Mouse (Mus musculus) granulocyte monocyte progenitor cell, adult 5-6 weeks (primary cell): ENCODE measurements around the gene Hipk2. TPM values are rescaled to one million over a fixed set of nuclear protein-coding genes. Genes with fewer than 3 reads are reported as not detected.

Experiments
- ATAC-seq: replicated peaks from 2 replicates; pipeline ENCODE4 v1.8.0; 2016; ENCODE audit warnings: mild to moderate bottlenecking, moderate TSS enrichment, inconsistent platforms; ENCODE audit not compliant: poor library complexity, severe bottlenecking
- total RNA-seq, 2 experiments: library from RNA; stranded (forward) in 1 of 2; stranded (reverse) in 1 of 2; fragments of 200-712, 200-1000 nt in 1 of 2; fragments of >200 nt in 1 of 2; fragmentation: Nextera tagmentation in 1 of 2; gene quantifications; 2 replicates each; pipeline ENCODE4 v1.2.3; 2014 to 2017

Gene Hipk2
- total RNA-seq (2014; fragmentation: Nextera tagmentation) (51.0 and 55.5 TPM in 2 replicates), total RNA-seq (2017) (12.8 and 17.0 TPM in 2 replicates)

- ATAC-seq: peak; percentile 83
Measured at GRCm38 (mm10) chr6:38876071-38876911, at the start of gene Hipk2. Gene Hipk2, minus strand, starts transcription at chr6:38876165.

GRCm38 (mm10) chr6:38925719-38926118, 49.8 kb upstream of the Hipk2 start:
- no peak for ATAC-seq

DNA sequence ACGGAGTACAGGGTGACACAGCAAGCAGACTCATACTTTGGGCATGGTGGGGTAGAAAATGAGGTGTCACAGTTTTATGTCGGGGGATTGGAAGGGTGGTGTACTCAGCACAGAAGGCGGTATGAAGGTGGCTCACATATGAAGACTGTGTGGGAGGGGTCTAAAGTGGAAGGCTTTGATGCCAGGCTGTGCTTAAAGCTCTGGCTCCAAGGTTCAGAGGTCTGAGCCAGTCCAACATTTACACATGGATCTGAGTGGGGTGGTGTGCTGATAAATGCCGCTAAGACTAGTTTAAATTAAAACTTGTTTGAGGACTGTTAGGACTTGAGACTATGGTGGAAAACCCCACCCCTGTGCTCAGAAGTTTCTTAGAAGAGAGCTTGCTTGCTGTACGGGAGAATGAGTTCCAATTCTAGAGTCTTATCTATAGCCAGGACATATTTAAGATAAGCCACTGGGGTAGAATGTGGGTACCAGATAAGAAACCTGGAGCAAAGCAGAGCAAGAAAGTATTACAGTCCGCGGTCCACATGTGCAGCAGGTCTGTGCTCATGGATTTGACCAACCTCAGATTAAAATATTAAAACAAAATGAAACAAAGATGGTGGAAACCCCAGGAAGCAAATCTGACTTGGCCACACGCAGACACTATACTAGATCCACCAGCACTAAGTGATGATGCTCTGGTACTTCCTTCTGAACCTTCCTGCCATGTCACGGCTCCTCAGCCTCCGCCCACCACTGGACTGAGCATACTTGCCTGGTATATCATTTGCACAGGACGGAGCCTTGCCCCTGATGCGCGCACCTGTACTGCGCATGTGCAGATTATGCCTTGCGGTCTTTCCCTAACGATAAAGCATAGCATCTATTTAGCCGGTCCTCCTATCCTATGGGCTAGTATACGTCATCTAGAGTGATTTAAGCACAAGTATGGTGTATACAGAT, 48.2 kb upstream of the Hipk2 start:
- ATAC-seq: no peak

- no peak for ATAC-seq
Measured at GRCm38 (mm10) chr6:38923450-38923849, 47.5 kb upstream of the Hipk2 start.

- no peak for ATAC-seq
Measured at GRCm38 (mm10) chr6:38922517-38922916, 46.6 kb upstream of the Hipk2 start.

DNA sequence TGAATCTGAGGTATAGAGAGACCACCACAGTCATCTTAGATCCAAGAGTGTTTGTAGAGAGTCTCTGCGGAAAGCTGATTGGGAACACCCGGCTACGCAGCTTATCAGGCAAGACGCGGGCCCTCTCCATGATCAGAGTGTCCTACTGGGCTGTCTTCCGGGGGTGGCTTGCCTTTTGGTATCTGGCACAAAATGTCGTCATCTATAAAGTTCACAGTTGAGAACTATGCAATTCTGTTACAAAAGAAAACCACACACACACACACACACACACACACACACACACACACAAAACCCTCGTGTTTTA, 45.8 kb upstream of the Hipk2 start:
- no peak for ATAC-seq

- no peak for ATAC-seq
Measured at GRCm38 (mm10) chr6:38921095-38921809, 45.3 kb upstream of the Hipk2 start.

DNA sequence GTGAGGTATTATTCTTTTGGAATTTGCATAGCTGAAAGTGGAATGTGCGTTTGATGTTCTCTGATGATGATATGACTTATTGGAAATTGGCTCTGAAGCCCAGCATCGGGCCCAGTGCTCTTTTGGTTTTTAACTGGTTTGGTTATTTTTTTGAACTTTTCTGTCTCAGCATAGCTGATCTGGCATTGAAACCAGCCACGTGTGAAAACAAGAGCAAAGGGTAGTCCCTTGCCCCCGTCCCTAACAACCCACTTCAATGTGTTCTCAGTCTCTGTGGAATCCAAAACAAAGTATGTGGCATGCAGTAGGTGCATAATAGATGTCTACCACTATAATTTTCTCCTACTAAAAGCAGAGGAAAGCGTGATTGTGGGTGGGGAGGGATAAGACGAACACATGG, 44.2 kb upstream of the Hipk2 start:
- ATAC-seq: no peak

GRCm38 (mm10) chr6:38919135-38919740, 43.3 kb upstream of the Hipk2 start:
- peak; percentile 62 for ATAC-seq

DNA sequence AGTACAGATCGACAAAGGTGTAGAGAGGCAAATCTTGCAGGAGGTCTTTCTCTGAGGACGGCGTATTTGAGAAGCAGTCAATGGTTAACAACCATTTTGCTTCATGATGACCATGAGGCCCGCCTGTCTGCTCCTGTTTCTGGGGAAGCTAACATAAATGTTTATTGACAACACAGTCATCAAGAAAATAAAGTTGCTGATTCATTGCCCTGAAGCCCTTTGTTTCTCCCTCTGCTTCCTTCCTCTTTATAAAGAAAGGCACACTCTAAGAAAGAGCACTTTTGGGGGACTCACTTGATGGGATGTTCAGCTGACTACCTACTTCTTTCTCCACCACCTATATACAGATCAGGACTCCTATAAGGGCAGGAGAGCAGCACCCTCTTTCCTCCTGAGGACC, 42.8 kb upstream of the Hipk2 start:
- peak; percentile 69 for ATAC-seq

- no peak for ATAC-seq
Measured at GRCm38 (mm10) chr6:38917415-38917814, 41.5 kb upstream of the Hipk2 start.

- no peak for ATAC-seq
Measured at GRCm38 (mm10) chr6:38916571-38916970, 40.6 kb upstream of the Hipk2 start.

DNA sequence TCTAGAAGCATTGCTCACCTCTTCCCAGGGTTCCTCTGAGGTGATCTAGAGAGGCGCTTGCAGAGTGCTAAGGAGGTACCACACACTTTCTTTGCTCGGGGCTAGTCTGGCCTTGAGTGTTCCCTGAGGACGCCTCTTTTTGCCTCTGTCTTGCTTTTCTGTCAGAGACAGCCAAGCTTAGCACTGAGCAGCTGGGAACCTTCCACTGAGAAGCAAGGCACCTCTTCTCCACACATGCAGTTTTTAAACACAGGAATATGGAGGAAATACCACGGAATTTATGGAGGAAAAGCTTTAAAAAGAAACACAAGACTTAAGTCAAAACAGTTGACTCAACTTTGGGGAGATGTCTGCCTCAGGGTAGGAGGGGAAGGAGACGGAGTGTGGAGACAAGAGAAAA, 39.8 kb upstream of the Hipk2 start:
- no peak for ATAC-seq

DNA sequence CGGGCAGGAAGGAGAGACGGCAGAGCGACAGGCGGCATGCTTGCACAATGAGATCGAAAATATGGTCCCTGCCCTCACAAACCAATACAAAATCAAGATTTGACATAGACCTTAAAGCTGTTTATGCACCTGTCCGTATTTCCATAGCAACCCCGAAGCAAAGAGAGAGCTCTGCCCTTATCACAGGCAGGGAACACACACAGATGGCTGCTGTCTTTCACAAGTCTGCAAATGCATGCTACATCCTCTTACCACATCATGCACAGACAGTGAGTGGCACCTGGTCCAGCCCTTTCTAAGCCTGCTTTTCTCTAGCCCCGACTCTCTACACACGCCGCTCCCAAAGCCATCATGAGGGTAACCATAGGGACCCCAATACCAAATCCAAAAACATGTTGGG, 38.2 kb upstream of the Hipk2 start:
- ATAC-seq: peak; percentile 17; the same call in 1 of the 2 replicates

DNA sequence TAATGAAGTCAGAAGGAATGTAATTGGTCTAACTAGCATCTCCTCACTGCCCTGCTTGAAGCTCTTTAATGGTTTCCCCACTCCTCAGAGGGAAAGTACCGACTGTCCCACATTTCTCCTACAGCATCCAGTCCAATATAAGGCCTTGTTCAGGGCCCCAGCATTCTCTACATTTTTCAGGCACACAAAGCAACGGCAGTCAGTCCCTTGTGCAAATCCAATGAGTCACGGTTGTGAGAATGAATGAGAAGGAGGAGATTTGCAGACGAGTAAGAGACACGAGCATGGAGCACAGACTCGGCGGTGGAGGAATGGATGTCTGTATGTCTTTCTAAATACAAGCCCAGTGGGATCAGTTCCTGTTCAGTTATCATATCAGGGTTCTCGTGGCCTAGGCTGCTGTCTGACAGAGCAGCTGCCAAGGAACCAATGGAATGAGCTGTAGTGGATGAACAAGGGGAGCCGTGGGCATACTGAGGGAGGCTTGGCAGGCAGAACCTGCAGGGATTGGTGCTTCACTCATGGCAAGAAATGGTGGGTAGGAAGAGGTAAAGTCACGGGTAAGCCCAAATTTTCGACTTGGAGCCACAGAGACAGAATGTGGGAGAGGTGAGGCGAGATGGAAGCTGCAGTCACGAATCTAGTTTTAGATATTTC, 37.5 kb upstream of the Hipk2 start:
- no peak for ATAC-seq

DNA sequence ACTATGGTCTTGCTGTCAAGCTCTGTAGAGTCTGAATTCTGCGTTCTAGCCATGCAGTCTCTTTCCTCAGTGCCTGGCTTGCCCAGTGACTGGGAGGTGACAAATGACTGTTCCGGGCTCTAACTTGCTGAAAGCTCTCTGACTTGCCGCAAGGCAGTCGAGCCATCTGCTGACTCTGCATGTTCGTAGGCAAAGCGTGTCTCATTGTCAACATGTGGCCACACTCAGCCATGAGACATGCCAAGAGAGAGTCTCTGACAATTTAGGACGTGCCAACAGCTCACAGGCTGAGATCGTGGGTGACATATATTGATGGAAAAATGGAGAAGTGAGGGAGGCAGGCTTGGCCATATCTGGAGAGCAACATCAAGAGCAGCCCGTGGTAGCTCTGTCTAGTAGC, 36.9 kb upstream of the Hipk2 start:
- no peak for ATAC-seq

GRCm38 (mm10) chr6:38912121-38912660, 36.2 kb upstream of the Hipk2 start:
- no peak for ATAC-seq

- ATAC-seq: peak; percentile 78
Measured at GRCm38 (mm10) chr6:38910828-38911559, 35.0 kb upstream of the Hipk2 start.

GRCm38 (mm10) chr6:38908401-38908800, 32.4 kb upstream of the Hipk2 start:
- no peak for ATAC-seq
